Mouse (Mus musculus): ENCODE measurements at regions not wholly inside any gene's neighbourhood (a gene's known extent, or its start where the extent isn't known, plus 50 kb on each side); places are given as distances from the start of the nearest gene placed in this dataset.

DNA sequence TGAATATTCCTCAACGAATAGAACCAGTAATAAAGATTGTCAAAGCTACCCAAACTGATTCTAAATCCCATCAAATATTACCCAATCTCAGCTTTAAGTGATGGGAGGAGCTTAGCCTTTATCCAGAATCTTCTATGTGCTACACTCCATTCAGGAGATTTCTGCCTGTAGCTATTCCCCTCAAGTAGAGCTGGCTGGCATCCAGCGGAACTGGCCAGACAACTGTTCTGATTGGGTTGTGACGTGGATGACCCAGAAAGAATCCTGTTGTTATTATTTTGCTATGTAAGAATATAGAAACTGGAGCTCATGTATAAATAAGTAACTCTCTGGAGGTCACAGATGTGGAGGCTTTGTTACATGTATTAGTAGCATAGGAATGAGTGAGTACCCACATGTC, 176.8 kb upstream of the 4930412O13Rik start:
- no peak for TF ChIP-seq GATA1 (IDR thresholded peaks at IDR 0.05; ENCODE audit: borderline replicate concordance, low read length)
- TF ChIP-seq FLI1 (IDR thresholded peaks at IDR 0.05; ENCODE audit: low read length): no peak
